ENCODE assay signal across 22 mouse cellular contexts in genomic region chr16:9354331-9355030, GRCm38 (mm10).
DNase-seq lines count a peak whose midpoint lies in the region; ATAC-seq and TF ChIP-seq lines count a peak whose summit lies in the region.
"Had no signal": no experiment of that assay in that cellular context is flagged by ENCODE, and none has a peak within 500 bp of the region (broad histone marks: within the 10 kb centered on the region; RNA-seq: fewer than 3 reads in every experiment).

No protein-coding gene starts in this region.

- H3K4me3 ChIP-seq in forebrain, embryonic 13.5 days, result no peak overlapping the region
- no peak overlapping the region for H3K4me3 ChIP-seq in forebrain, embryonic 15.5 days
- no peak overlapping the region for H3K4me3 ChIP-seq in olfactory bulb, adult 2 months (ENCODE audit: insufficient read depth, low read depth, low read length)
- H3K4me3 ChIP-seq in hindbrain, embryonic 12.5 days, result no peak overlapping the region
- H3K4me3 ChIP-seq: embryonic facial prominence, embryonic 13.5 days; heart, embryonic 13.5 days; hindbrain, embryonic 10.5 days had no signal

- no peaks in the 10 kb centered on the region for H3K36me3 ChIP-seq in forebrain, embryonic 13.5 days (ENCODE audit: poor library complexity, severe bottlenecking)
- no peaks in the 10 kb centered on the region for H3K36me3 ChIP-seq in forebrain, embryonic 15.5 days
- no peaks in the 10 kb centered on the region for H3K36me3 ChIP-seq in hindbrain, embryonic 12.5 days
- H3K36me3 ChIP-seq: embryonic facial prominence, embryonic 13.5 days; heart, embryonic 13.5 days; hindbrain, embryonic 10.5 days had no signal

- peak; percentile 27; the same call in 1 of the 2 replicates for ATAC-seq in forebrain, embryonic 13.5 days
- no peak for ATAC-seq in forebrain, embryonic 15.5 days (replicated peaks)
- ATAC-seq in hindbrain, embryonic 12.5 days (ENCODE audit: low FRiP score), result no peak
- ATAC-seq: hindbrain, embryonic 16.5 days; inflammation-experienced regulatory T-cells, adult 6 months; intestine, postnatal 0 days; Patski had no signal

- TF ChIP-seq CTCF in olfactory bulb, adult 2 months (IDR thresholded peaks at IDR 0.05; ENCODE audit: insufficient read depth, low read depth, low read length), result no peak

- H3K9me3 ChIP-seq in forebrain, embryonic 13.5 days (replicated peaks), result no peaks in the 10 kb centered on the region; the same call in 1 of the 2 replicates
- no peaks in the 10 kb centered on the region for H3K9me3 ChIP-seq in forebrain, embryonic 15.5 days
- no peaks in the 10 kb centered on the region for H3K9me3 ChIP-seq in hindbrain, embryonic 12.5 days (replicated peaks)
- H3K9me3 ChIP-seq: embryonic facial prominence, embryonic 13.5 days; heart, embryonic 13.5 days had no signal

- no peak overlapping the region for H3K9ac ChIP-seq in forebrain, embryonic 13.5 days
- no peak overlapping the region for H3K9ac ChIP-seq in forebrain, embryonic 15.5 days (replicated peaks)
- H3K9ac ChIP-seq in hindbrain, embryonic 12.5 days, result no peak overlapping the region
- H3K9ac ChIP-seq: embryonic facial prominence, embryonic 13.5 days; heart, embryonic 13.5 days had no signal

- H3K27me3 ChIP-seq in forebrain, embryonic 13.5 days, result no peaks in the 10 kb centered on the region
- H3K27me3 ChIP-seq in forebrain, embryonic 15.5 days, result no peaks in the 10 kb centered on the region
- H3K27me3 ChIP-seq in hindbrain, embryonic 12.5 days, result no peaks in the 10 kb centered on the region
- H3K27me3 ChIP-seq: embryonic facial prominence, embryonic 13.5 days; heart, embryonic 13.5 days; Patski had no signal

- DNase-seq in heart, adult 11 months, result peak; percentile 84
- DNase-seq in heart, postnatal 36 days, result no peak
- DNase-seq in R1 (ENCODE audit: low read depth, low spot score), result peak; percentile 58
- DNase-seq in thymus, postnatal 14 days, result no peak
- DNase-seq: adrenal gland, adult 8-10 months; adrenal gland, postnatal 36 days; cerebellum, adult 11-12 months; cerebellum, adult 9-10 months; cerebellum, postnatal 25 days; gastrocnemius, postnatal 14 days; kidney, adult 8-10 months had no signal

- no peak for TF ChIP-seq POLR2A in olfactory bulb, adult 2 months (IDR thresholded peaks at IDR 0.05; ENCODE audit: insufficient read depth, low read depth, low read length)

- no peak overlapping the region for H3K4me2 ChIP-seq in forebrain, embryonic 13.5 days
- H3K4me2 ChIP-seq in forebrain, embryonic 15.5 days (replicated peaks), result no peak overlapping the region
- no peak overlapping the region for H3K4me2 ChIP-seq in hindbrain, embryonic 12.5 days (replicated peaks)
- H3K4me2 ChIP-seq: embryonic facial prominence, embryonic 13.5 days; heart, embryonic 13.5 days had no signal

- intact Hi-C loops in heart, postnatal 36 days (cut with DNase I), result no loop called here

- no peak overlapping the region for H3K27ac ChIP-seq in forebrain, embryonic 13.5 days
- H3K27ac ChIP-seq in forebrain, embryonic 15.5 days (replicated peaks), result no peak overlapping the region
- H3K27ac ChIP-seq in olfactory bulb, adult 2 months (ENCODE audit: insufficient read depth, low read depth, low read length), result peak overlapping the region; percentile 99
- H3K27ac ChIP-seq in hindbrain, embryonic 12.5 days, result no peak overlapping the region
- H3K27ac ChIP-seq: embryonic facial prominence, embryonic 13.5 days; heart, embryonic 13.5 days; hindbrain, embryonic 10.5 days had no signal

- H3K4me1 ChIP-seq in forebrain, embryonic 13.5 days, result no peaks in the 10 kb centered on the region
- H3K4me1 ChIP-seq in forebrain, embryonic 15.5 days, result no peaks in the 10 kb centered on the region
- H3K4me1 ChIP-seq in olfactory bulb, adult 2 months (ENCODE audit: control insufficient read depth, insufficient read depth, low read length), result peaks cover 5% of the 10 kb centered on the region; the same call in 1 of the 2 replicates
- H3K4me1 ChIP-seq in hindbrain, embryonic 12.5 days, result no peaks in the 10 kb centered on the region
- H3K4me1 ChIP-seq: embryonic facial prominence, embryonic 13.5 days; hindbrain, embryonic 10.5 days had no signal

- WGBS in forebrain, embryonic 13.5 days, result 56% methylated on average over 8 of the region's 8 CpGs
- 56% methylated on average over 8 of the region's 8 CpGs for WGBS in forebrain, embryonic 15.5 days
- 27% methylated on average over 8 of the region's 8 CpGs for WGBS in olfactory bulb, adult 2 months
- 75% methylated on average over 8 of the region's 8 CpGs for WGBS in hindbrain, embryonic 12.5 days

Comparison
In these comparisons a context has a peak if more than half of its experiments do, and no peak if none do; other contexts are left out.
1. DNase-seq: peak in heart, adult 11 months (single experiment) and R1 (single experiment); none in heart, postnatal 36 days (0 of 2) and thymus, postnatal 14 days (single experiment).